Mouse (Mus musculus) regulatory T cell (primary cell): ENCODE data around the gene Bach1.

ENCODE experiments used
- in situ Hi-C: fragments of 300-600 bp; cut with MboI, MseI; formaldehyde crosslinking; loops from one replicate; pipeline ENCODE4 v1.15.1; 2025; ENCODE audit warnings: high pct_unique_total_duplicates

Gene Bach1

GRCm38 (mm10) chr16:87711961-87712360 is 13.2 kb downstream of the Bach1 start:
- in situ Hi-C loops = no loop called here

- in situ Hi-C loops = no loop called here
These were observed 14.4 kb downstream of the Bach1 start for GRCm38 (mm10) chr16:87712986-87713693.

GRCm38 (mm10) chr16:87714550-87714949 is 15.8 kb downstream of the Bach1 start:
- in situ Hi-C loops = no loop called here

GRCm38 (mm10) chr16:87715221-87715620 is 16.5 kb downstream of the Bach1 start:
- in situ Hi-C loops = no loop called here

GRCm38 (mm10) chr16:87716269-87716668 is 17.5 kb downstream of the Bach1 start:
- in situ Hi-C loops = no loop called here

- in situ Hi-C loops = no loop called here
These were observed 18.4 kb downstream of the Bach1 start for GRCm38 (mm10) chr16:87717046-87717660.

GRCm38 (mm10) chr16:87719071-87719470 is 20.3 kb downstream of the Bach1 start:
- in situ Hi-C loops = no loop called here

GRCm38 (mm10) chr16:87719688-87720283 is 21.0 kb downstream of the Bach1 start:
- in situ Hi-C loops = no loop called here

GRCm38 (mm10) chr16:87720851-87721409 is 22.2 kb downstream of the Bach1 start:
- in situ Hi-C loops = no loop called here

GRCm38 (mm10) chr16:87722857-87723256 is 24.1 kb downstream of the Bach1 start:
- in situ Hi-C loops = no loop called here

- in situ Hi-C loops = no loop called here
These were observed 24.7 kb downstream of the Bach1 start for GRCm38 (mm10) chr16:87723479-87723878.

- in situ Hi-C loops = no loop called here
These were observed 26.1 kb downstream of the Bach1 start for GRCm38 (mm10) chr16:87724826-87725225.

GRCm38 (mm10) chr16:87725241-87725640 is 26.5 kb downstream of the Bach1 start:
- in situ Hi-C loops = no loop called here

GRCm38 (mm10) chr16:87725963-87726362 is 27.2 kb downstream of the Bach1 start:
- in situ Hi-C loops = no loop called here

GRCm38 (mm10) chr16:87726369-87726768 is 27.6 kb downstream of the Bach1 start:
- in situ Hi-C loops = no loop called here

GRCm38 (mm10) chr16:87727250-87727649 is 28.5 kb downstream of the Bach1 start:
- in situ Hi-C loops = no loop called here

- in situ Hi-C loops = no loop called here
These were observed 29.2 kb downstream of the Bach1 start for GRCm38 (mm10) chr16:87727918-87728317.

GRCm38 (mm10) chr16:87728703-87729102 is 30.0 kb downstream of the Bach1 start:
- in situ Hi-C loops = no loop called here

- in situ Hi-C loops = no loop called here
These were observed 30.7 kb downstream of the Bach1 start for GRCm38 (mm10) chr16:87729469-87729868.

- in situ Hi-C loops = no loop called here
These were observed 36.2 kb downstream of the Bach1 start for GRCm38 (mm10) chr16:87734868-87735381.

- in situ Hi-C loops = no loop called here
These were observed 37.4 kb downstream of the Bach1 start for GRCm38 (mm10) chr16:87736106-87736505.

- in situ Hi-C loops = no loop called here
These were observed 38.6 kb downstream of the Bach1 start for GRCm38 (mm10) chr16:87737296-87737695.
